Mouse (Mus musculus) gastrocnemius, postnatal 10 days (tissue): ENCODE measurements around the gene Fam71d. TPM values are rescaled to one million over a fixed set of nuclear protein-coding genes. Genes with fewer than 3 reads are reported as not detected.

Experiments used
- DNase-seq: peaks from one replicate; pipeline ENCODE4 v3.0.0; 2021; ENCODE audit warnings: mixed read lengths
- total RNA-seq, 2 experiments: library from RNA; stranded (reverse); gene quantifications; 2 replicates each; pipeline ENCODE4 v1.2.3; 2021

The Fam71d gene
- total RNA-seq, 2 experiments from 2014 or later, result not detected

DNA sequence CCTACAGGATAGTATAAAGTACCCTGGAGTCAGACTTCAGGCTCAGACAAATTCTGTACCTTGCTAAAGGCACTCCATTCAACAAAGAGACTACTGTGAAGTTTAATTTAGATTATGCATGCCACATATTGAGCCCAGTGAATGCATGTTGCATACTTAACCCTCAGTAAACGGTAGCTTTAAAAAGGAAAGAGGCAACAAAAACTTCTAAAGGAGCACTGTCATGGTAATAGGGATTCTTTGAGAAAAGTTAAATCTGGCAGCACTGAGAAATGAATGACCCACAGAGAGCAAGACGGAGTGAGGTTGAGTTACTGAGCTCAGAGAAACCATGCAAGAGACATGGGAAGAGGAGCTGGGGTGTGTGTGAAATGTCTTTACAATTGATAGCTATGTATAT lies 86.6 kb downstream of the Fam71d start:
- DNase-seq, result no peak

DNA sequence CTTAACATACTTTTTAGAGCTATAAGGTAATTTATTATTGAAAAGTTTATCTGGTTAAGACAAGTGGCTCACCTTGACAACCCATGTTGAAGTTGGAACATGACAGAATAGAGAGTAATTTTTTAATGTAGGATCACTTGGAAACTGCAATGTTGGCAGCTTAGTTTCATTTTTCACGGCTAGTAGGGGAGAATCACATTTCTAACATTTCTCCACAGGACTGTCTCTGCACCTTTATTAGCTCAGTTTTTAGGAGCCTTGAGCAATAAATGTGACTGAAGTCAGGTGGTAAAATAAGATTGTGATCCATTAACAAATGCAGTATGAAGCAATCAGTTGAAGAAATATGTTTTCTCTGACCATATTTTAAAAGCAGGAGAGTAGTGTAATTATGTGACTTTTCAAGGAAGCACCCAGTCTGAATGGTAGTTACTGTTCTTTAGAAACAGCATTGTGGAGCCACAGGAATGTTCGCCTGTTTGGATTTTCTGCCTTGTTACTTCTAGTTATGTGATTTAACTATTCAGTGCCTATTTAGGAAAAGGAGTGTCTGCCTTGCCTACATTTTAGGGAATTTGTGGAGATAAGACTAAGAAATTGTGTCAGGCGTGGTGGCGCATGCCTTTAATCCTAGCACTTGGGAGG lies 87.2 kb downstream of the Fam71d start:
- DNase-seq, result no peak

Other genes starting within 250 kb of the Fam71d start
- 10 to 100 TPM; 22.1 to 22.4 TPM for gene Mpp5, start 57.4 kb downstream of the Fam71d start, total RNA-seq
- gene Atp6v1d, start 170.1 kb downstream of the Fam71d start, total RNA-seq, result 10 to 100 TPM; 44.2 to 48.0 TPM
- gene Eif2s1, start 170.3 kb downstream of the Fam71d start, total RNA-seq, result 10 to 100 TPM; 45.9 to 48.7 TPM
- under 1 TPM in 1 of 2 experiments, not detected in 1; 0.50 TPM for gene Plek2, start 215.4 kb downstream of the Fam71d start, total RNA-seq